Mouse (Mus musculus) forebrain, embryonic 16.5 days (tissue): ENCODE measurements at regions not wholly inside any gene's neighbourhood (a gene's known extent, or its start where the extent isn't known, plus 50 kb on each side); places are given as distances from the start of the nearest gene placed in this dataset.

Experiments used
- ATAC-seq: fragments of 200-750 bp; cut with Nextera tagmentation; 2 replicates; pipeline ENCODE4 v1.8.0; 2017; ENCODE audit warnings: mild to moderate bottlenecking, moderate library complexity
- H3K27ac ChIP-seq: fragments of 300-500 bp; sonication (generic); 2 replicates; pipeline ENCODE4 v1.5.1; 2014; ENCODE audit warnings: low read length, control low read depth
- H3K27me3 ChIP-seq: fragments of 300-500 bp; sonication (generic); replicated peaks from 2 replicates; pipeline ENCODE4 v1.6.1; 2014; ENCODE audit warnings: low read length; ENCODE audit not compliant: control insufficient read depth, insufficient read depth
- H3K36me3 ChIP-seq: fragments of 300-500 bp; sonication (generic); 2 replicates; pipeline ENCODE4 v1.6.1; 2014; ENCODE audit not compliant: control insufficient read depth, insufficient read depth
- H3K4me1 ChIP-seq: fragments of 300-500 bp; sonication (generic); replicated peaks from 2 replicates; pipeline ENCODE4 v1.6.1; 2014; ENCODE audit warnings: low read length; ENCODE audit not compliant: control insufficient read depth, insufficient read depth
- H3K4me2 ChIP-seq: fragments of 300-500 bp; sonication (generic); 2 replicates; pipeline ENCODE4 v1.6.1; 2014; ENCODE audit warnings: mild to moderate bottlenecking, low read length, control low read depth
- H3K4me3 ChIP-seq: fragments of 300-500 bp; sonication (generic); replicated peaks from 2 replicates; pipeline ENCODE4 v1.5.1; 2014; ENCODE audit warnings: mild to moderate bottlenecking, low read length, control low read depth
- H3K9ac ChIP-seq: fragments of 300-500 bp; sonication (generic); replicated peaks from 2 replicates; pipeline ENCODE4 v1.6.1; 2014; ENCODE audit warnings: low read depth, low read length, control low read depth
- H3K9me3 ChIP-seq: fragments of 300-500 bp; sonication (generic); 2 replicates; pipeline ENCODE4 v1.6.1; 2016; ENCODE audit warnings: low read length; ENCODE audit not compliant: control insufficient read depth
- WGBS: fragments of 180-500 bp; shearing (Covaris S2); extraction: QIAGEN DNeasy Blood & Tissue Kit; methylation state at CpG from one replicate; pipeline ENCODE4 v1.1.7; 2014; 5-methylcytosine and 5-hydroxymethylcytosine counted together

DNA sequence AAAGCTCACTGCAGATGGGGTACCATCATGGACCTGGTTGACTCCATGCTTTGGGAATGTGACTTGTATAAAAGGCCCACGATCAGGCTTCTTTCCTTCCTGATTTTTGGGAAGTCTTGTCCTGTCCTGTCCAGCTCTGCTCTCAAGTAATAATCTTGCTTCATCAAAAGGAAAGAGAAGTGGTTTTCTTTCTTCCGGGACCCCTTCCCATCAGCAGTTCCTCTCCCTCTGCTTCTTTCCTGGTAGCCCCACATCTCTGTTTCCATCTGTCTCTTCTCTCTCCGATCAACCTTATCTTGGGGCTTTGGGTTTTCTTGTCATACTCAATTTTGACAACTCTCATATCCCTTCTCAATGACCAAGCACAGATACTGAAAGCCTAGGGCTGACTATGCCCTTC lies 1301.4 kb upstream of the A1bg start:
- Histone ChIP-seq H3K9me3 (no peaks in the 10 kb centered on the region), H3K9ac (no peak overlapping the region), H3K4me1 (no peaks in the 10 kb centered on the region), H3K4me3 (no peak overlapping the region), H3K36me3 (no peaks in the 10 kb centered on the region), H3K27me3 (no peaks in the 10 kb centered on the region), H3K4me2 (no peak overlapping the region), H3K27ac (no peak overlapping the region)
- 94% methylated on average over 3 of the region's 3 CpGs for WGBS
- no peak for ATAC-seq

DNA sequence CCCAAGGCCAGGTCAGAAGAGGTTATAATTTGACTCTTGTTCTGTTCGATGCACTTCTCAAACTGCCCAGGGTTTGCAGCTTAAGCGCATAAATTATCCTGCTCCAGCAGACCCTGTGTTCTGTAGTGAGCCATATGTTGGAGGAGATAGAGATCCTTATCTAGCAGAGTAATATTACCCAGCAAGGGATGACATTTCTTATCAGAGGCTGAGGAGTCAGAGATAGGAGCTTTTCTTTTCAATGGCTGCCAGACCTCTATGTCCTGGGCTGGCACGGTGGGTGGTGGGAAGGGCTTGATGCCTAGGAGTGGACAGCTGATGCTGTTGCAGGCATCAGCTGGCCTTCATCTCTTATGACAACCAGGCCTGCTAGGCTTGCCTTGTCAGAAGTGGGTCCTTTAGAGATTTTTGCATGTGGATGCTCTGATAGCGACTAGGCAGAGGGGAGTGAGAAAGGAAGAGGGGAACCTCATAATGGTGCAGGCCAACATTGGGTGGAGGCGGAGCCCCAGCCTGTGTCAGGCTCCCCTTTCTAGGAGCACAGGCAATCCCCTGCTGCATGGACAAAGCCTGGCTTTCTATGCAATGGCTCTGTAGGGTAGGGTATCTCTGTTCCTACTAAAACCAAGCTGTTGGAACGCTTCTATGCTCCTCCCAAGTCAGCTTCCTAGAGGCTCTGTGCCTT lies 1300.5 kb upstream of the A1bg start:
- no peak for ATAC-seq
- H3K4me1 ChIP-seq, result no peaks in the 10 kb centered on the region
- no peaks in the 10 kb centered on the region for H3K9me3 ChIP-seq
- H3K36me3 ChIP-seq, result no peaks in the 10 kb centered on the region
- no peak overlapping the region for H3K4me2 ChIP-seq
- H3K27ac ChIP-seq, result no peak overlapping the region
- no peak overlapping the region for H3K4me3 ChIP-seq
- 86% methylated on average over 6 of the region's 6 CpGs for WGBS
- H3K9ac ChIP-seq, result no peak overlapping the region
- no peaks in the 10 kb centered on the region for H3K27me3 ChIP-seq

DNA sequence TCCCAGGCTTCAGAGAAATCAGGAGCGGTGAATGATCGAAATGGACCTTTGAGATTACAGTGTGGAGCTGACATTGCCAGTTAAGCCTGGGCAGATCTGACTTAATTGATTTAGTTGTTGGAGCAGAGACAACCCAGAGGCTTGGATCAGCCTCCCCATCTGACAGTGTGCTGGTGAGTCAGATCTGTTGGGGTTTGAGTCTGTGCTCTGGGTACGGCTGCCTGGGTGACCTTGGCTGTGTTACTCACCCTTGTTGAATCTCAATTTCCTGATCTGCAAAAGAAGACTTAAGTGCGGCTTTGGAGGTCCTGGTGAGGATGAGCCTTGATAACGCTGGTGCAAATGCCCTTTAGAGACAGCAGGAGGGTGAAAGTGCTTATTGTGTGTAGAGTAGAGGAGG lies 1299.9 kb upstream of the A1bg start:
- no peaks in the 10 kb centered on the region for H3K9me3 ChIP-seq
- no peak overlapping the region for H3K9ac ChIP-seq
- H3K4me2 ChIP-seq, result no peak overlapping the region
- no peak overlapping the region for H3K4me3 ChIP-seq
- no peaks in the 10 kb centered on the region for H3K36me3 ChIP-seq
- H3K4me1 ChIP-seq, result no peaks in the 10 kb centered on the region
- H3K27me3 ChIP-seq, result no peaks in the 10 kb centered on the region
- ATAC-seq, result no peak
- no peak overlapping the region for H3K27ac ChIP-seq
- 81% methylated on average over 5 of the region's 5 CpGs for WGBS

DNA sequence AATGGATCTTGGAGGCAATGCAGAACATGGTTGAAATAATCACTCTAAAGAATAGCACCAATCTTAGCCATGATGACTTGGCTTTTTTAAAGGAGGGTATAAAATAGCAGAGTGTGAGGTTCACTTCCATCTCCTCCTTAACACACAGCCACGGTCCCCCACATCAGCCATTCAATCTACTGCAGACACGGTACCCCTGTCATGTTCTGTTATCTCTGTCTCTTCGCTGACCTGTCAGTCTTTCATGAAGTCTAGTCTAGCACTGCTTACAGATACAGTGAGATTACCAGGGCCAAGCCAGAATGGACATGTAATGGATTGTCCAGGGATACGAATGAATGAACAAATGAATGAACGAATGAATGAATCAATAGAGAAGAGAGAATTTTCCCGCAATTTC lies 1299.4 kb upstream of the A1bg start:
- no peak for ATAC-seq
- no peak overlapping the region for H3K27ac ChIP-seq
- H3K9me3 ChIP-seq, result no peaks in the 10 kb centered on the region
- WGBS, result 96% methylated on average over 6 of the region's 6 CpGs
- no peaks in the 10 kb centered on the region for H3K4me1 ChIP-seq
- H3K9ac ChIP-seq, result no peak overlapping the region
- H3K36me3 ChIP-seq, result no peaks in the 10 kb centered on the region
- no peaks in the 10 kb centered on the region for H3K27me3 ChIP-seq
- H3K4me2 ChIP-seq, result no peak overlapping the region
- no peak overlapping the region for H3K4me3 ChIP-seq

DNA sequence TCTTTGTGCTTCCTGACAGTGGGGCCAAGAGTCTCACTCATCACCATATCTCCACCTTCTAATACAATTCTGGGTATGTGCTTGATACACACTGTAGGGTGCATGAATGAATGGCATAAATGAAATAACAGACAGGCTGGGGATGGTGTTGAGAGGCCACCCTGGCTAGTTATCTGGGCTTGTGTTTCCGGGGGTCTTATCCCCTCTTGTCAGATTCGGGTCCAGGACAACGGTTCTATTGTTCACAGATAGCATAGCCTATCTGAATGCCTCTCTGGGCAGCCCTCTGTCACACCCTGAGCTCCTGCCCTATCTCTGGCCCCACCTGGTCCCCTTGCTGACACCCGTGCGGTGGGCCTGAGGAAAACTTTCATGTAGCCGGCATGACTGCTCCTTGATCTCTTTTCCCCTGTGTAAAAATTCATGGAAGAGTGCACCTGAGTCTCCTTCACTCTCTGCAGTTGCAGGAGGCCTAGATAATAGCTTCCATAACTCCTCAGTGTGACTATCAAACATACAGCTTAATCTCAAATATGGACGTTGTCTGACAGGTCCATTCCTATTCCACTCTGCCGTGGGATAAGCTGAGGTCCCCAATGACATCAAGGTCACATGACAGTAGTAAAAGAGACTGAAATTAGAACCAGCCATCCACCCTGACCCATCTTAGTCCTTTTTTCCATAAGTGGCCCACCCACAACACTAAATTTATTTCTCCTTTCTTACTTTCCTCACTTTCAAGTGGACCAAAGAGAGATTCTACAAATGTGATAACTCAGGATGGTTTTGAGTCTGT lies 1298.4 kb upstream of the A1bg start:
- no peaks in the 10 kb centered on the region for H3K36me3 ChIP-seq
- 84% methylated on average over 8 of the region's 8 CpGs for WGBS
- no peaks in the 10 kb centered on the region for H3K9me3 ChIP-seq
- H3K4me3 ChIP-seq, result no peak overlapping the region
- no peak overlapping the region for H3K9ac ChIP-seq
- ATAC-seq, result no peak
- H3K27ac ChIP-seq, result no peak overlapping the region
- H3K4me2 ChIP-seq, result no peak overlapping the region
- H3K4me1 ChIP-seq, result no peaks in the 10 kb centered on the region
- H3K27me3 ChIP-seq, result no peaks in the 10 kb centered on the region

DNA sequence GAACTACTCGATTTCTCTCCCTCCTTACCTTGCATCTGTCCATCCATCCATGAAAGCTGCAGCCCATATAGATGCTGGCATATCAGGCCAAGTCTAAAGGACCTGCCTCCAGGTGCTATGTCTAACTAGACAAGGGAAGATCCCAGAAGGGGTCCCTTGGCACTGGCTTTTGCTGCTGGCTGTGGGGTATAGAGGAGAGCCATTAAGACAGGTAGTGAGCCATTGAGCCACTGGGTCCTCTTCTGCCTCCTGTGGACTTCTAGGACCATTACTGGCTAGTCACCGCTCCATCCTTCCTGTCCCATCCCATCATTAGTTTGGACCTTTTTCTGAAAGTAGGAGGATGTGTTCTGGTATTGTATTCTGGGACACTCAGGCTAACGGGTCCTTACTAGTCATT lies 1297.8 kb upstream of the A1bg start:
- ATAC-seq, result no peak
- Histone ChIP-seq H3K4me3 (no peak overlapping the region), H3K9me3 (no peaks in the 10 kb centered on the region), H3K27me3 (no peaks in the 10 kb centered on the region), H3K4me2 (no peak overlapping the region), H3K9ac (no peak overlapping the region), H3K4me1 (no peaks in the 10 kb centered on the region), H3K27ac (no peak overlapping the region), H3K36me3 (no peaks in the 10 kb centered on the region)
- WGBS, result 89% methylated on average over 3 of the region's 3 CpGs

DNA sequence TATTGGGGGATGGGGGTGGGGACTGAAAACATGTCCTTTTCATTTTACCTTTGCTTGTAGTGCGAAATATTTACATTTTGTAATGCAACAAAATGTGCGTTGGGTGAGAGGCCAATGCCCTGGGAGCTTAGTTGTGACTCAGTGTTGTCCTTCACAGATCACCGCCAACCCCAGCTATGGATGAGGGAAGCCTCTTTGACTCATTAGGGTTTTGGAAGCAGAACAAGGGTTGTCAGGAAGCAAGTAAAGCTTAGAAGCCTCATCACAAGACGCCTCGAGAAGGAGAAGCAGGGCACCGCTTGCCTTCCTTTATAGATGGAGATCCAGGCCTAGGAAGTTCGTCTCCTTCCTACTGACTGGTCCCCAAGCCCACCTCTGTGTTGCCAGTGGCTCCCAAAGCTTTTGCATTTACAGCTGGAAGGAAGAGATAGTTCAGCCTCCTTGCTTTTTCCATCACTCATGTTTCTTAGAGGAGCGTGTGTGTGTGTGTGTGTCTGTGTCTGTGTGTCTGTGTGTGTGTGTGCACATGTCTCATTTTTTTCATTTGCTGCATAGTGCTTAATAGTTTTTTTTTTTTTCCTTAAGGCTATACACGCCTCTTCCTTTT lies 1297.2 kb upstream of the A1bg start:
- Histone ChIP-seq H3K27me3 (no peaks in the 10 kb centered on the region), H3K36me3 (no peaks in the 10 kb centered on the region), H3K4me1 (no peaks in the 10 kb centered on the region), H3K27ac (no peak overlapping the region), H3K4me3 (no peak overlapping the region), H3K9me3 (no peaks in the 10 kb centered on the region), H3K4me2 (no peak overlapping the region), H3K9ac (no peak overlapping the region)
- 91% methylated on average over 9 of the region's 9 CpGs for WGBS
- ATAC-seq, result no peak

DNA sequence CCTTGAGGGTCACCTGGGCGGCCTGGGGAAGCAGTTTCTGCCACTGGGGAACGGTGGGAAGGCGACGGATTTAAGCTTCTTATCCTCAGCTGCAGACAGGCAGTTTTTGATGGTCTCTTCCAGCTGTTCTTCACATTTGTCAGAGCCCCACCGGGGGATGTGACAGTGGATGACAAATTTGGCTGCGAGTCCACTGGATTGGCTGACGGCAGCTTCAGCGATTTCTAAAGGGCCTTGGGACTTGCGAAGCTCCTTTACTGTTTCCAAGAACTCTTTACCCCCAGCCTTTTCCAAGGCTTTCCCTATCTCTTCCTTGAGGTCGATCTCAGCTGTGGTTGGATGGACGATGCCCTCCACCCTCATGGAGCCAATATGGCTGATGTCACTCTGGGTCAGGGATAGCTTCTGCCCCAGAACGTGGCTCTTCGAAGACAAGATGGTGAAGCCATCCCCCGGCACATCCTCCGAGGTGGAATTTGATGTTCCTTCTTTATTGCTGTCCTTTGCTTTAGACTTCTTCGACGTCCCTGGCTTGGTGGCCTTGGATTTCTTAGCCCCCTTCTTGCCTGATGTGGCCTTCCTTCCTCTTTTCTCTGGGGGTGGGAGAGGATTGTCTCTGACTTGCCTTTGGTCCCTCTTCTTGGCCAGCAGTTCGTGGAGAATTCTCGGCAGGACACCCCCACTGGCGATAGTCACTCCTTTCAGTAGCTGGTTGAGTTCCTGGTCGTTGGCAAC lies 1295.7 kb upstream of the A1bg start:
- Histone ChIP-seq H3K9me3 (no peaks in the 10 kb centered on the region), H3K36me3 (no peaks in the 10 kb centered on the region), H3K4me2 (no peak overlapping the region), H3K4me1 (no peaks in the 10 kb centered on the region), H3K27ac (no peak overlapping the region), H3K4me3 (no peak overlapping the region), H3K27me3 (no peaks in the 10 kb centered on the region), H3K9ac (no peak overlapping the region)
- whole genome bisulfite sequencing, result 93% methylated on average over 21 of the region's 21 CpGs
- ATAC-seq, result no peak
